Comparison of ENCODE assay signal across 21 mouse cellular contexts in the genomic region with DNA sequence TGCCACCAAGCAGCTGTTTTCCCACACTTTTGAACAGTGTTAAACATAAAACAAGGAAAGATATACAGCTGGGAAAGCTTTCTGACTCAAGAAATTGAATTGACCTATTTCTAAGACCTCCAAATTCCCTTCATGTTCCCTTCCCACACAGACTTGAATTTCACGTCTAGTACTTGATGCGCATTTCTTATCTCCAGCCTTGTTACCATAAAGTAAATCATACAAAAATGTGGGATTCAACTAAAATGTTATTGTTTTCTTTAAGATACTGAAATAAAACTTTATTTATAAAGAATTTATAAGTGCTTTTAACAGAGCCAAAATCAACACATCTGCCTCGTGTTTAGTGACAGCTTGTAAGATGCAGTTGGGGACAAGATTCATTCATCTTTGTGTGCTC.
DNase-seq lines count a peak whose midpoint lies in the region; ATAC-seq and TF ChIP-seq lines count a peak whose summit lies in the region.
"Had no signal": no experiment of that assay in that cellular context is flagged by ENCODE, and none has a peak within 500 bp of the region (broad histone marks: within the 10 kb centered on the region; RNA-seq: fewer than 3 reads in every experiment).

No protein-coding gene starts in this region.

- no peak for TF ChIP-seq CTCF in kidney, postnatal 0 days (IDR thresholded peaks at IDR 0.05; ENCODE audit: low read depth)

- no peak overlapping the region for H3K4me2 ChIP-seq in kidney, embryonic 15.5 days
- H3K4me2 ChIP-seq in kidney, postnatal 0 days (ENCODE audit: low read length): no peak overlapping the region
- H3K4me2 ChIP-seq: embryonic facial prominence, embryonic 13.5 days; embryonic facial prominence, embryonic 15.5 days; forebrain, embryonic 12.5 days had no signal

- H3K9ac ChIP-seq in kidney, embryonic 15.5 days: no peak overlapping the region
- H3K9ac ChIP-seq in kidney, postnatal 0 days (ENCODE audit: low read depth, low read length): no peak overlapping the region
- H3K9ac ChIP-seq: embryonic facial prominence, embryonic 13.5 days; embryonic facial prominence, embryonic 15.5 days; forebrain, embryonic 12.5 days had no signal

- no peak for DNase-seq in kidney, postnatal 25 days
- DNase-seq in kidney, postnatal 0 days (ENCODE audit: low spot score): peak; percentile 81
- DNase-seq in kidney, postnatal 10 days: no peak
- DNase-seq: adrenal gland, adult 2 months; adrenal gland, postnatal 10 days; adrenal gland, postnatal 25 days; cerebellum, adult 11 months; cerebellum, adult 18-20 months; cerebellum, adult 8-10 months; cerebellum, adult 9-11 months; cerebellum, postnatal 14 days; cerebellum, postnatal 36 days; embryo, embryonic 11 days had no signal

- H3K27me3 ChIP-seq in kidney, embryonic 15.5 days: no peaks in the 10 kb centered on the region
- H3K27me3 ChIP-seq in kidney, postnatal 0 days (ENCODE audit: insufficient read depth, low read length): no peaks in the 10 kb centered on the region
- H3K27me3 ChIP-seq: embryonic facial prominence, embryonic 13.5 days; embryonic facial prominence, embryonic 15.5 days; forebrain, embryonic 12.5 days had no signal

- no peaks in the 10 kb centered on the region for H3K4me1 ChIP-seq in kidney, embryonic 15.5 days
- H3K4me1 ChIP-seq in kidney, postnatal 0 days (replicated peaks; ENCODE audit: insufficient read depth, low read length): no peaks in the 10 kb centered on the region
- H3K4me1 ChIP-seq: embryonic facial prominence, embryonic 13.5 days; embryonic facial prominence, embryonic 15.5 days; forebrain, embryonic 10.5 days; forebrain, embryonic 12.5 days had no signal

- no peak overlapping the region for H3K27ac ChIP-seq in kidney, embryonic 15.5 days
- H3K27ac ChIP-seq in kidney, postnatal 0 days: no peak overlapping the region
- H3K27ac ChIP-seq: embryonic facial prominence, embryonic 13.5 days; embryonic facial prominence, embryonic 15.5 days; forebrain, embryonic 10.5 days; forebrain, embryonic 12.5 days had no signal

- ATAC-seq in kidney, embryonic 15.5 days (replicated peaks; ENCODE audit: low FRiP score): 0 out of 2 replicates have a peak, but pooled peaks have one; percentile 54
- no peak for ATAC-seq in kidney, postnatal 0 days (replicated peaks; ENCODE audit: low FRiP score, low read depth)
- ATAC-seq: forebrain, embryonic 14.5 days; forebrain, embryonic 16.5 days had no signal

- H3K4me3 ChIP-seq in kidney, embryonic 15.5 days (replicated peaks): no peak overlapping the region
- H3K4me3 ChIP-seq in kidney, postnatal 0 days (replicated peaks; ENCODE audit: low read depth, low read length): no peak overlapping the region
- H3K4me3 ChIP-seq: embryonic facial prominence, embryonic 13.5 days; embryonic facial prominence, embryonic 15.5 days; erythroblast, embryonic 14.5 days; forebrain, embryonic 10.5 days; forebrain, embryonic 12.5 days had no signal

- WGBS in kidney, embryonic 15.5 days: 54% methylated on average over 3 of the region's 3 CpGs
- WGBS in kidney, postnatal 0 days: 47% methylated on average over 3 of the region's 3 CpGs

- no peaks in the 10 kb centered on the region for H3K36me3 ChIP-seq in kidney, embryonic 15.5 days
- H3K36me3 ChIP-seq in kidney, postnatal 0 days (ENCODE audit: insufficient read depth, low read length): no peaks in the 10 kb centered on the region
- H3K36me3 ChIP-seq: embryonic facial prominence, embryonic 13.5 days; embryonic facial prominence, embryonic 15.5 days; forebrain, embryonic 10.5 days; forebrain, embryonic 12.5 days had no signal

- H3K9me3 ChIP-seq in kidney, embryonic 15.5 days (replicated peaks): no peaks in the 10 kb centered on the region
- no peaks in the 10 kb centered on the region for H3K9me3 ChIP-seq in kidney, postnatal 0 days (replicated peaks; ENCODE audit: low read length)
- H3K9me3 ChIP-seq: embryonic facial prominence, embryonic 13.5 days; embryonic facial prominence, embryonic 15.5 days; forebrain, embryonic 10.5 days; forebrain, embryonic 12.5 days had no signal
